Mouse (Mus musculus): ENCODE results near the gene Spock1.
"Not testable (repeated sequence)": the region's sequence is repeated elsewhere in the genome, so short reads cannot be mapped to it uniquely, and the experiment has no call there.

Gene Spock1

DNA sequence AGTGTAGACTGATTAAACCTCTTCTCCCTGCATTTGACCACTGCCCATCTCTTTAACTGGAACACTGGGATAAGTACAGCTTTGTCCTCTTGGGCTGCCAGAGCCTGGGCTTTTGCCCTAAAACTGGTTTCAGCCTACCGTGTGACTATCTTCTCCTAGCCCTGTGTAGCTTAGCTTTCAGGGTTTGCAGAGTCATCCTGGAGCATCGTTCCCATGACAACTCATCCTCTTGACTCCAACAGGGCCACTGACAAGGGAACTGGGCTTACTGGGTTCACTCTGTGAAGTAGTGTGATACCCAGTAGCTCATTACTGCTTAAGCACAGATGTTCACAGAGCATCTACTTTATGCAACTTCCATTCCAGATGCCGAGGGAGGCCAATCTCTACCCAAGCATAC lies 303.7 kb downstream of the Spock1 start:
- no peak for DNase-seq (ENCODE audit: low read depth, low spot score)

DNA sequence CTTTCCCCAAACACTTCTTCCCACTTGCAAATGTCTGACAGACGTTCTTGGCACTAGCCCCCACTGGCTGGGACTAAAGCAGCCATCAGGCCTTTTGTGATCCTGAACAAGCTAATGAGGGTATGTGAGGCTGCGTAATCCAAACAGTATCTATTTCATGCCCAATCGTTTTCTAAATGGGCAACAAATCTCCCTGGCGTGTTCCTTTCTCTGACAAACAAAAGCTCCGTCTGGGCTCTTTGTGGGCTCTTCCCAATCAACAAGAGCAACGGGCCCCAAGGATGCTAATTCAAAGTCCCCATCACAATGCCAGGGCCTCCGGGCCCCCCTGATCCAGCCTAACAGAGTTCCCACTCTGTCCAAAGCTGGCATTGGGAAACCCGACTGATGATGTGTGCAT lies 304.9 kb downstream of the Spock1 start:
- peak; percentile 42 for DNase-seq (ENCODE audit: low read depth, low spot score)

DNA sequence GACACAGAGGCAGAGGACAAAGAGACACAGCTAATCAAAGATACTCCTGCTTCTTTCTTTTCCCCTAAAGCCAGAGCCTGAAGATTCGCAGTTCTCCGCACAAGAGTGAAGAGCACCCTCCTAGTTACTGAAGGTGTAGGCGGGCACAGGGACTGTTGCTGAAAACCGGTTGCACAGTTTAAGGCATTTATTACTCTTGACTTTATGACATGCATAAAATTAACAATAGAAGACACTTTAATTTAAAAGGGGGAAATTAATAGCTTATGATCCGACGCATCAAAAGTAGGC lies 312.4 kb downstream of the Spock1 start:
- DNase-seq (ENCODE audit: low read depth, low spot score), result no peak

DNA sequence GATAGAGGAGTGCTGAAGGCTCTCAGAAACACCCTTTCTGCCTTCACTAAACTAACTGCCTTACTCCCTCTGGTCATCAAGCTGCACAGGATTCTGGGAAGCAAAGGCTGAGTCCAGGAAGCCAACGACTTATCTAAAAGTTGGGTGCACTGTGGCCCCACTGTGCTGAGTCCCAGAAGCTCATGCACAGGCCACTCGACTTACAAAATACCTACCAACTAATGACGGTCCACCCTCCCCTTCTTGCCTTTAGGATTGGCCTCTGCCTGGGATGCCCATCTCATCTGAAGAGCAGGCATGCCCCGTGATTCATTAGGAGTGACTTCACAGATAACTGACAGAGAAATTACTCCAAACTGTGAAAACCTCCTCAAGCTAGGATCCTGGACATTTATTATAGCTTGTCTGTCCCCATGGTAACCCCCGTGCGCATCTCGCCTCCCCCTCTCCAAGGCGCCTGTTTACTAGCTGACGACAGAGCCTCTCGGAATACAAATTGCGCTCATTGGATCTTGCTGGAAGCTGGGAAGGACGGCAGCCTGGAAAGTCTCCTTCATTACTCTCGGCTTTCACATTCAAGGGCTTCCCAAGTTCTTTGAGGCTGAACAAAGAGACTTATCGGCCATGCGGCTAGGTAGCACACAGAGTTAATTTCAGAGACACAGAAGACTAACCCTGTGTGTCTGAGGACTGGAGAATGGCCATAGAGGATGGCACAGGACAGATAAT lies 312.9 kb downstream of the Spock1 start:
- DNase-seq (ENCODE audit: low read depth, low spot score), result peak; percentile 67

DNA sequence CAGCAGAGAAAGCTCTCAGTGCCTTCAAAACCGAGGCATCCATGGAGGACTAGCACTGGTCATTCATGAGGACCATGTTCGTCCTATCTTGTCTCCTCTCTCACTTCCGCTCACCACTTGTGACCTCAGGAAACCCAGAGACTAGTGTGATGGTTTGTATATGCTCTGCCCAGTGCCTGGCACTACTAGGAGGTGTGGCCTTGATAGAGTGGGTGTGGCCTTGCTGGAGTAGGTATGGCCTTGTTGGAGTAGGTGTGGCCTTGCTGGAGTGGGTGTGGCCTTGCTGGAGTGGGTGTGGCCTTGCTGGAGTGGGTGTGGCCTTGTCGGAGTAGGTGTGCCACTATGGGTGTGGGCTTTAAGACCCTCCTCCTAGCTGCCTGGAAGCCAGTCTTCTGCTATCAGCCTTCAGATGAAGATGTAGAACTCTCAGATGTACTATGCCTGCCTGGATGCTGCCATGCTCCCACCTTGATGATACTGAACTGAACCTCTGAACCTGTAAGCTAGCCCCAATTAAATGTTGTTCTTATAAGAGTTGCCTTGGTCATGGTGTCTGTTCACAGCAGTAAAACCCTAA lies 318.7 kb downstream of the Spock1 start:
- DNase-seq (ENCODE audit: low read depth, low spot score), result not testable (repeated sequence)

DNA sequence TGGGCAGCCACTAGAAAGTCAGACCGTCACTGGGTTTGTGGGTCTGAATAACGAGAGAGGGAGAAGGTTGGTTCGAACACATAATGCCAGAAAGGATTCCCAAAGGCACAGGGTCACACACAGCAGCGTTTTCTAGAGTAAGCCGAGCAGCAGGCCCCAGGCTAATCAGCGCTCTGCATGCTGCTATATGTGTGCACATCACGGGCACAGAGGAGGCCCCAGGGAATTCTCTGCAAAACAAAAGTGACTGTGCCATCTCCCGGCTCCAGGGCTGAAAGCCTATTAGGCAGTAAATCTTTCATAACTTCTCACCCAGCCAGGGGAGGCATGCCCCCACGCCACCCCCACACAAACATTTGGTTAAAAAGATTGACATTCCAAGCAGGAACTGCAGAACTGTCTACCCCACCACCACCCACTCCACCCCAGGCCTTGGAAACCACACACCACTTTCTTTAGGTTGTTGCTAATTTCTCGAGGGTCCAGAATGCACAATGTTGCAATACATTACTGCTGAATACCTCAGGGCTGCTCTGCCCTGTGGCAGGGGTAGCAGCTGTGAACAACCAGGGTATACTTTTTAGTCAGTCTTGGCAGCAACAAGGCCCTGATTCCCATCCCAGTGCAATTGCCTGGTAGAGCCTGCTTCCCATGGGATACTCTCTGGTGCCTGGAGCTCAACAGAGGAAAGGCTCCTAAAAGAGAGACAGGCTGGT lies 319.4 kb downstream of the Spock1 start:
- DNase-seq (ENCODE audit: low read depth, low spot score), result no peak

DNA sequence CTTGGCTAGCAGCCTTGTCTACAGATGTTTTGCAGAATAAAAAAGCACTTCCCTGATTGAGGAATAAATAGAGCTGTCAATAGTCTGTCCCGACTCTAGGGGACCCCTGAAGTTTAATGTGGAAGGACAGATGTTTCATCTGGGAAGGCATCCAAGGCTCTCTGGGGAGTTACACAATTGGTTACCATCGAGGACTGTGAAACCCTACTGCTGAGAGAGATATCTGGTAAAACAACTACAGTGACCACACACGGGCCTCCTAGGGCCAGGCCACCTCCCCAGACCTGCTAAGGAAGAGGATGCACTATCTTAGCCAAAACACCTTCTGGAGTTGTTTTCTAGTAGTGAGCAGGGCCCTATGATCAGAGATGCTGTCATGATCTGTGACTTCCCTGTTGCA lies 323.0 kb downstream of the Spock1 start:
- no peak for DNase-seq (ENCODE audit: low read depth, low spot score)

DNA sequence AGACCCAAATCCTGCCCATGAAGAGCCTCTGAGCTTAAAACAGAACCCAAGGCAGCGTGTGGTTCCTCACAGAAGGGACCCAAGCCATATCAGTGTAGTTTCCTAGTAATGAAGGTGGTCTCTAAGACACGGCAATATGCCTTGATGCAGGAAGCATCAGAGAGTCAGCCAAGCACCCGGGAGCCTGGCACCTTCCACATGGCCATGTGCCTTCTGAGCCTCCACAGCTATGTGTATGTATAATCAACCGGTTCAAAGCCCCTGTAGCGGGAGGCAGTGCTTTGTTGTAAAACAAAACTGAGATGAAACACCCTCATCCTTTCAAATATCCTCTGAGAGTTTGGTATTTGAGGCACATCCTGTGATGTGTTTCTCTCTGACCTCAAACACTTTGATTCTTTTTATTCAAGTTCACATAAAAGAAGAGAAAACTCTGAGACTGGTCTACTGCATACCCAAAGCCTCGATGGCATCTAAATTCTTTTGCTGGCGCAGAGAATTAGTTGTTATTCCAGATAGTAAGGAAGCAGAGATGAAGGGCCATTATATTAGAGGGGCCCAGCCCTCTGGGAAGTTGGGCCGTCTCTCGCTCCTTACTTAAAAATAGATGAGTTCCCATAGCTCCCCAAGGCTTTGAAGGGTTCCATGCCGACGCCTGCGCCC lies 325.7 kb downstream of the Spock1 start:
- DNase-seq (ENCODE audit: low read depth, low spot score), result no peak

DNA sequence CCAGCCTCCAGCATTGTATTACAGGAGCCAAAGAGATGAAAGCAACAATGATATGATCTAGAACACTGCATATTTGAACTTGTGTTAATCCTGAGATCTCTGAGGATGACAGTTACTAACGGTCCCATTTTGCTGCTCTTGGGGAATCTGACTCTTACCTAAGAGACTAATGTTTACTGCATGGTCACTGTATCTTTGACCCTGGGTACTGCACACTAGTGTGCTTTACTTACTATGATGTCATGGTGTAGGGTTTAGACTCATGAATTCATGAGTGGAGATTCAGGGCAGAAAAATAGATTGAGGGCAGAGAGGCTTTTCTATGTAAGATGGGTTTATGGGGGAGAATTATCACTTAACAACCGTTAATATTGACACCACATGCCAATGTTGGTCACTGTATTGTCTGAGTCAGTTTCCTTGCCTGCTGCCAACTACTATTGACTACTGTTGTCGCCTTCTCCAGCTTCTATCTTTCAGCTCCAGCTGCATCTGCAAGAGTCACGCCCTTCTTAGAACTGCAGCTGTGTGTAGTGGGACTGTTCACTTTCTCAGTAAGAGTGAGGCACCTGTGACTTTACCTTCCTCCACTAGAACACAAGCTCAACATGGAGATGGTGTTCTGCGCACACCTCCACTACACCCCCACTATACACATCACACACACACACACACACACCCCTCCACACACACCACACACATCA lies 330.4 kb downstream of the Spock1 start:
- no peak for DNase-seq (ENCODE audit: low read depth, low spot score)

DNA sequence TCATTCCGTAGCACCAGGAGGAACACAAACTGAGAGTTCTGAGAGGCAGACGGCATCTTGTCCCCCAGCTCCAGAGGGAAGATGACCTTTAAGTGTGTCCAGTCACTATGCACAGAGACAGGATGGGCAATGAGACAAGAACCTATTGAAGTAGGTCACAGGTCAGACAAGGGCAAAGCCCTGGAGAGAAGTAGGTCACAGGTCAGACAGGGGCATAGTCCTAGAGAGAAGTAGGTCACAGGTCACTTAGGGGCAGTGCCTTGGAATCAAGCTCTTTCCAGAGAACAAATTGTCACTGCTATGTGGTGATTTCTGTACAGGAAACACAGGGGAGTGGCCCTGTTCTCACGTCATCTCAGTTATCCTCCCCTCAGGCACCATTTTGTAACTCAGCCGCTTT lies 334.6 kb downstream of the Spock1 start:
- DNase-seq (ENCODE audit: low read depth, low spot score), result no peak

DNA sequence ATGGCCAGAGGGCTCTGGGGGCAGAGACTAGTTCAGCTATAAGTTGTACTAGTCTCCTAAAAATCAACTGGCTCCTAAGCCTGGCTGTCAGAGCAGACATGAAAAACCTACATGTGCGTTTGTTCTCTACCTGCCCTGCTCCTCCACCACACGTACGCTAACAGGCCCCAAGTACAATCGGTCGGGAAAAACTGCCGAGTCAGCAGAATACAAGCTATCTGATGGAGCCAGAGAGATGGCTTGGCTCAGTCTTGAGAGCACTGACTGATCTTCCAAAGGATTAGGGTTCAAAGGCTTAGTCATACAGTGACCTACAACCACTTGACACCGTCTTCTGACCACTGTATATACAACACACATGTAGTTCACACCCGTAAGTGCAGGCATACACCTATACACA lies 339.7 kb downstream of the Spock1 start:
- DNase-seq (ENCODE audit: low read depth, low spot score), result no peak

DNA sequence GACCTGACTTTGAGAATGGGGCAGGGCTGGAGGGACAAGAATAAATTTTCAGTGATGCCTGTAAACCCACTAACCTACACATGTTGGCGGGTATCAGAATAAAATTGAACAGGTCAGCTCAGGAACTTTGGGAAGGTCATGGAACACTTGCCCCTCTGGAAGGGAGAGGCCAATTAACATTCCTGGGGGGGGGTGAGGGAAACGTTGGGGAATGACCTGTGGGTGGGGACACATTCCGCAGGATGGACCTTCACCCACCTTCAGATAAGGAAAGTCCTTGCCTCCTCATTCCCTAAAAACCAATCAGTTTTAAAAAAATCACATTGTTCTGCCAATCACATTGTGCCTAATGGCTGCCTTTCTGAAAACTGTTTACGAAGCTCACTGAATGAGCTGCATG lies 352.9 kb downstream of the Spock1 start:
- DNase-seq (ENCODE audit: low read depth, low spot score), result no peak

DNA sequence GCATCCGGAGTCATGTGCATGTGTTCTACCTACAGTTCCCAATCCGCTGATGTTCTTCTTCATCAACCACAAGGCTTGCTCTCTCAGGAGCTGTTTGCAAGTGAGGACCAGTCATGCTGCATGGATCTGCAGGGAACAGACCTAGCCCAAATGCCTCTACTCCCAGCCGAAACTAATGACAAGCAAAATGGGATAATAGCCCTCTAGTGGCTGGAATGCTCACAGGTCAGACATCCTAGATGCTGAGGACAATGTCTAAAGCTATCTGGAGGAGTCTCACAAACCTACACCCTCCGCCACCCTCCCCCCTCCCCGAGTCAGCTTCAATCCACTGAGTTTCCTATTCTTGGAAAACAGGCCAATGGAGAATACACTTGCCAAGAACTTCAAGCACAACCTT lies 358.4 kb downstream of the Spock1 start:
- DNase-seq (ENCODE audit: low read depth, low spot score), result no peak

DNA sequence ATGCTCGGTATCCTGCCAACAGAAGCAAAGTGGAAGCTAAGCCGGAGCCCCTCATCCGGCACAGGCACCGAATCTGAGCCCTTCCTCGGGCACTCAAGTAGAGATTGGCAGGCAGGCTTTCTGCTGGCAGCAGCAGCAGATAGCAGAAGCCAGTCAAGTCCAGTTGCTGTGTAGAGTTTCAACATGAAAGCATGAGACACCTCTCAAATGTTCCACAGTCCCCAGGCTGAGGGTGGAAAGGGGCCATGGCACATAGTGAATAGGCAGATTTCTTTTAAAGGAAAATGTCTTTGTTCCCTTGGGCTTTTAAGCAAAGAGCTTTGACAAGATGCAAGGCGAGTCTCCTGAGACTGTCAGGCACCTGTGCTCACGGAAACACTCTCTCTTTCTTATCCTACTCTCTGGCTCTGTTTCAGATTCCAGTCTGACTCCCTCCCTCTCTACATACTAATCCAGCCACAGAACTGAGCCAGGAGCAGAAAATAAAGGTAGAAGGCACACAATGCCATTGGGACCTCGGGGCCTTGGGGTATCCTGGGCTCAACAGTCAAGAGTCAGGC lies 371.1 kb downstream of the Spock1 start:
- no peak for DNase-seq (ENCODE audit: low read depth, low spot score)

DNA sequence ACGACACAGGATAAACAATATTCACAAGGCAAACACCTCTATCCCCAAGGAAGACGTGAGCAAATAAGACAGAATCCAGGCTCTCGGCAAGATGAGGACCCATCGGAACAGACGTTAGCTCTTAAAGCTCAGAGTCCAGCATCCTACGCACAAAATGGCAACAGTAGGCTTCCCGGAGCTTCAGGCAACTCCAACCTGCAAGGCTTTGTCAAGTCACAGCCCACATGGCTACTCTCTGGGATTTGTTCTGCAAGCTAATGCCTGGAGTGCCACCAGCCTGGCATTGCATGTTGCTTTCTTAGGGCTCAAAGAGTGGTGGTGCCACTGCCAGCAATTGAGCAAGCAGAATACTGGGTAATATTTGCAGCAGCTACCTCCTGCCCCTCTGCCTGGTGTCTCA lies 373.8 kb downstream of the Spock1 start:
- no peak for DNase-seq (ENCODE audit: low read depth, low spot score)

DNA sequence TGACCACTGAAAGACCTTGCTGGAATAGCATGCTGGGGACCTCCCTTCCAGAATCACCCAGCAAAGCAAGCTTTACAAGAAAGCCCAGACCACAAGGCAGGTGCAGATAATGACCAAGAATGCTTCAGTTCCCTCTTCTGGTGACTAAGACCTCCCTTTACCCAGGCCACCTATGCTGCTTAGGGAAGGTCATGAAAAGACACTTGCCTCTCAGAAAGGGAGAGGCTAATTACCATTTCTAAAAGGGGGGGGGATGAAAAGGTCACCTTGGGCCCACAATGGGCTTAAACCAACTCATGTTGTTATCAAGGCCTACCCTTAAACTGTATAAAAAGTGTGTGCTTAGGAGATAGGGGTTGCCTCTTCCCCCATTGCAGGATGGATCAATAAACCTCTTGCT lies 382.2 kb downstream of the Spock1 start:
- no peak for DNase-seq (ENCODE audit: low read depth, low spot score)

DNA sequence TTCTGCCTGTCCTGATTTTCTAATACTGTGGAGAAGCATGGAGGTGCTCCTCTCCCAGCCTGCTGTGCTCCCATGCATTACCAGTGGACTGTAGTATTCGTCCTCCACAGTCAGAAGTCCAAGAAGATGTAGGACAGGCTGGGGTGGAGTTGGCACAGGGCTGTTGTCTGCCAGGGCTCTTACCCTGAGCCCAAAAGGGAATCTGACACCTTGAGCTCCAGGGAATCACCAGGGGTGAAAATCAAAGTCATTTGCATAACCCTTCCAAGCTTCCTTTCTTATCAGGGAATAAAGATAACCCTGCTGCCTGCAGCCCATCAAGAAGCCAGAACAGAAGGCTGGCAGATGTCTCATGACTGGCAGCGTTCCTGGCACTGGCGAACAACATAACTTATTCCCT lies 383.6 kb downstream of the Spock1 start:
- DNase-seq (ENCODE audit: low read depth, low spot score), result no peak

DNA sequence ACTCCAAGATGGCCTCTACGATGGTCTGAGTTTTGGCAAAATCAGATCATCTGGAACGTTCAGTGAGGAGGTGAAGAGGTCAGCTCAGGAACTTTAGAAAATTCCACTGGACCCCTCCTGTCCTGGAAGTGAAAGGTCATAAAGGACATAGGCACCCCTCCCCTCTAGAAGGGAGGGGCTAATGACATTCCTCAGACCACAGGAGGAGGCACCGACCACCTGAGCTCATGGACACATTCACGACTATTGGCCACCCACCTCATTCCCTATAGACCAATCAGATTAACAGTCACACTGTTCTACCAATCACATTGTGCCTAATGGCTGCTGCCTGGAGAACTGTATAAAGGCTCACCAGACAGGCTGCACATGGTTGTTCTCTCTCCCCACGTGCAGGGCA lies 384.8 kb downstream of the Spock1 start:
- DNase-seq (ENCODE audit: low read depth, low spot score), result no peak

DNA sequence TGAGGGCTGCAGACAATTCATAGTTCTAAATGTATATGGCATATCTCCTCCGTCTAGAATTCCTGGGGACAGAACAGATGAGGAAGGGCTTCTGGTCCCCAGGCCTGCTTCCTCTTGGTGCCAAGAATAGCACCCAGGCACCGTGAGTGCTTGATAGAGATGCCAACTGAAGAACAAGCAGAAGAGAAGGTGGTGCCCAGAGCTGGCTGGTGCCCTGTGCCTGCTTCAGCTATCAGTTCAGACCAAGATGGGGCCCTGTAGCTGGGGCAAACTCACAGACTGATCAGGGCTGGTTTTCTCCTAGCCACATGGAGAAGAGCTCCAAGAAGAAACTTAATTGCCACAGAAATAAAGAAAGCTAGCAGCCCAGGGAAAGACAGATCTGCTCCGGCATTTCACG lies 385.8 kb downstream of the Spock1 start:
- DNase-seq (ENCODE audit: low read depth, low spot score), result no peak

DNA sequence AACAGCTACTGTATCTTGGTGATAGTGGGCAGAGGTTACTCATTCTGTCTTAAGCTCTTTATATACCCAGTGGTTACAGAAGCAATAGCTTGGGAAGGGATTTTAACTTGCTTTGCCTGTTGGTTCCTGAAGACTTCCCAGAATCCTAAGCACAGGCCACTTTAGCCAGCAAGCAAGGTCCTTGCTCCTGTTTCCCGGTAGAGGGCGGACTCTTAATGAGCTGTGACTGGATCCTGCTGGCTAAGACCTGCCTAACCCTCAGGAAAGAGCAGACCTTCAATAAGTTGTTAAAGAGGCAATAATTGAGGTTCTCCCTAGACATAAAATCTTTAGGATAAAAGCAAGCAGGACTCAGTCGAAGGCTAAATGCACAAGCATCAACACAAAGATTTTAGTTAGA lies 387.0 kb downstream of the Spock1 start:
- DNase-seq (ENCODE audit: low read depth, low spot score), result no peak

DNA sequence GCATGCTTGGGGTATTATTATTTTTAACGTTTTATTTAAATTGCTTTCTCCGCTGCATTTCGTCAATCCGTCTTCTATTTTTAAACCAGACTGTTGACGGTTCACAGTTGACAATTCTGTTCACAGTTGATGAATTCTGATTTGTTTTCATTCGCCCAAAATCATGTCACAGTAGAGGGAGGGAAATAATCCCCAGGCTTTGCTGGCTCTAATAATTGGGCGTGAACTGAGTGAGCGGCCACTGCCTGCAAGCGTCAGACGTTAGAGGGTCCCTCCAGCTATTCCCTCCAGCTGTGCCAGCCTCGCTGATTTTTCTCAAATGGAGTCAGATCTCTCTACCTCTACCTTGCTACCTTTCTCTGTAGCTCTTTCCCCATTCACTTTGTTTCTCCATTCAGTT lies 388.3 kb downstream of the Spock1 start:
- DNase-seq (ENCODE audit: low read depth, low spot score), result no peak

DNA sequence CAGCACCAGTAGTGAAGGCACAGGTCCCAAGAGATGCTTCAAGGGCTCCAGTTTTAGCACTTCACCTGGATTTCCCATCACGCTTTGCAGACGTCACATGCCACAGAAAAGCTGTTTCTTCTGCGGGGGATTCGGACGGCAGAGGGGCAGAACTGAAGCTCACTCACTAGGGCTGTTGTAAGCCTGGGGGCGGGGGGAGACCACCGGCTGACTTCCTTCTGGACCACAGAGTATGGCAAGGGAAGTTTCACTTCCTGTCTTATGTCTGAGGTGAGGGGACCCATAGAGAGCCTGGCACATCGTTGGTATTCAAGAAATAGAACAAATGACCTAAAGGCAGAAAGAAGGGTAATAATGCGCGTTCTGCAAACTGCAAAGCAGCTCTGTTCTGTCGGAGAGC lies 392.4 kb downstream of the Spock1 start:
- no peak for DNase-seq (ENCODE audit: low read depth, low spot score)
